Mouse (Mus musculus) layer of hippocampus, adult 2 months (tissue): ENCODE measurements at regions not wholly inside any gene's neighbourhood (a gene's known extent, or its start where the extent isn't known, plus 50 kb on each side); places are given as distances from the start of the nearest gene placed in this dataset.

ENCODE experiments used
- DNase-seq, 2 experiments: peaks; one replicate each; pipeline ENCODE4 v3.0.0; 2022; ENCODE audit warnings: low spot score in 2 of 2
- H3K27ac ChIP-seq: fragments of 200-600 bp; 2 replicates; pipeline ENCODE4 v1.8.1; 2022
- H3K4me3 ChIP-seq: fragments of 200-600 bp; 2 replicates; pipeline ENCODE4 v1.8.1; 2022; ENCODE audit warnings: mild to moderate bottlenecking
- CTCF ChIP-seq: fragments of 200-600 bp; conservative IDR thresholded peaks from 2 replicates; pipeline ENCODE4 v1.8.1; 2022; ENCODE audit warnings: antibody characterized with exemption, mild to moderate bottlenecking, moderate library complexity

GRCm38 (mm10) chr11:18127488-18127887 lies 173.8 kb upstream of the Etaa1 start:
- no peak for TF ChIP-seq CTCF
- no peak overlapping the region for H3K27ac ChIP-seq
- no peak for DNase-seq
- H3K4me3 ChIP-seq: no peak overlapping the region

- no peak for TF ChIP-seq CTCF
- Histone ChIP-seq H3K4me3 (no peak overlapping the region), H3K27ac (no peak overlapping the region)
- DNase-seq: peak in 1 of 2 experiments; percentile 2
Measured at GRCm38 (mm10) chr11:18123031-18123430, 169.4 kb upstream of the Etaa1 start.

GRCm38 (mm10) chr11:18122616-18123015 lies 168.9 kb upstream of the Etaa1 start:
- Histone ChIP-seq H3K4me3 (no peak overlapping the region), H3K27ac (no peak overlapping the region)
- no peak for TF ChIP-seq CTCF
- DNase-seq: no peak

DNA sequence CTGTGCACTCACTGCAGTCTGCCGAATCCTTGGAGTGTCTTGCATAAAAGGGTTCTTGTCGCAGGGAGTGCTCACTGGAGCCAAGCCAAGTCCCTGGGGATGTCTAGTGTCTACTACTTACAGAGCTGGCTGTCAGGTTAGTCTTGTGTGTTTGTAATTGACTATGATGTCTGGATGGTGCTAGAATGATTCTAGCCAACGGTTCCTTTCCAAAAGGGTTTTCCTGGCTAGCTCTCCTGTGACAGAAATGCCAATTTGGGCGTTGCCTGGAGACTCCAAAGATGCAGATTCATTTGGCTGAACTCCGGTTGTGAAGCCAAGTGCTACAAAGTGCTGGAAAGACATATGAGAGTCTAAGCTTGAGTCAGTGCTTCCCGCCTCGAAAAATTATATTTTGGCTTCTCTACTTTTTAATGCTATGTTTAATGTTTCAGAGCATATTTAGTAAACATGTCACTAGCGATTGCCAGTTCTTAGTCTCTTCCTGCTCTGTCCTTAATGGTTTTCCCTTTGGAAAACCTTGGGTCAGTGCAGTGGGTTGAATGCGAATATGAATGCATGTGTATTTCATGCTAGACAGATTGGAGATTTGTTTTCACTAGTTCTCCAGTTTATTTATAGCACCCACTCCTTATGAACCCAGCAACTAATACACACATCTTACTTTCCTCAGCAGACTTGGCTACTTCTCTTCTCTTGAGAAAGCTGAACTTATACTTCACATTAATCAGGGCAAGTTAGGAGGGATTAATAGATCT lies 162.2 kb upstream of the Etaa1 start:
- no peak for TF ChIP-seq CTCF
- peak; percentile 18 to 37 for DNase-seq

GRCm38 (mm10) chr11:18102841-18103240 lies 149.2 kb upstream of the Etaa1 start:
- no peak for DNase-seq
- no peak for TF ChIP-seq CTCF
- H3K4me3 ChIP-seq: no peak overlapping the region
- H3K27ac ChIP-seq: no peak overlapping the region

More for the DNA sequence above, 162.2 kb upstream of the Etaa1 start:
- no peak overlapping the region for H3K4me3 ChIP-seq
- no peak overlapping the region for H3K27ac ChIP-seq

DNA sequence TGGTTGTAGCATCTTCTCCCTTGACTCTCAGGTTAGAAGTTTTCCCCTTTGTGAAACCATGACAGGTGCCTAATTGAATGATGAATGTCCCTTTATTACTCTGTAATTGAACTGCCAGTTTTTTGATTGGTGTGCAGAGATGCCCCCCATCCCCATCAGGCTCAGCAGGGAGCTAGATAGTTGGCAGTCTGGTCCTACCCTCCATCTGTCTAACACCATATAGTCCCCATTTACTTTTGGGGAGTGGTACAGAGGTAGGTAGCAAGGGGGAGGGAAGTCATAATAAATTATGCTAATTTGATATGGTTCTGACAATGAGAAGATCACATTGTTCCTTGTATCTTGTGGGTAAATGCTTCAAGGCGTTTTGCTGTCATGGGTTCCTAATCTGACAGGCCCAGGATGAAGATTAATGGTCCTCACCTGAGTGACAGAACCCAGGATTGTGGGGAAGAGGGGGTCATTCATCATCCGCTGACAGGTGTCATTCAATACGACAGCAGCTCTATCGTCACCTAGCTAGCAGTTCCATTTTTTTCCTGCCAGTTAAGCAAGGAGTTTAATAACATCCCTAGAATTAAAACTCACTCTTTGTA lies 122.3 kb upstream of the Etaa1 start:
- Histone ChIP-seq H3K4me3 (no peak overlapping the region), H3K27ac (no peak overlapping the region)
- no peak for DNase-seq
- TF ChIP-seq CTCF: no peak

GRCm38 (mm10) chr11:18070586-18071306 lies 117.1 kb upstream of the Etaa1 start:
- Histone ChIP-seq H3K27ac (no peak overlapping the region), H3K4me3 (no peak overlapping the region)
- DNase-seq: no peak
- no peak for TF ChIP-seq CTCF

- H3K4me3 ChIP-seq: no peak overlapping the region
- no peak for TF ChIP-seq CTCF
- no peak overlapping the region for H3K27ac ChIP-seq
- DNase-seq: no peak
Measured at GRCm38 (mm10) chr11:18070032-18070374, 116.3 kb upstream of the Etaa1 start.

DNA sequence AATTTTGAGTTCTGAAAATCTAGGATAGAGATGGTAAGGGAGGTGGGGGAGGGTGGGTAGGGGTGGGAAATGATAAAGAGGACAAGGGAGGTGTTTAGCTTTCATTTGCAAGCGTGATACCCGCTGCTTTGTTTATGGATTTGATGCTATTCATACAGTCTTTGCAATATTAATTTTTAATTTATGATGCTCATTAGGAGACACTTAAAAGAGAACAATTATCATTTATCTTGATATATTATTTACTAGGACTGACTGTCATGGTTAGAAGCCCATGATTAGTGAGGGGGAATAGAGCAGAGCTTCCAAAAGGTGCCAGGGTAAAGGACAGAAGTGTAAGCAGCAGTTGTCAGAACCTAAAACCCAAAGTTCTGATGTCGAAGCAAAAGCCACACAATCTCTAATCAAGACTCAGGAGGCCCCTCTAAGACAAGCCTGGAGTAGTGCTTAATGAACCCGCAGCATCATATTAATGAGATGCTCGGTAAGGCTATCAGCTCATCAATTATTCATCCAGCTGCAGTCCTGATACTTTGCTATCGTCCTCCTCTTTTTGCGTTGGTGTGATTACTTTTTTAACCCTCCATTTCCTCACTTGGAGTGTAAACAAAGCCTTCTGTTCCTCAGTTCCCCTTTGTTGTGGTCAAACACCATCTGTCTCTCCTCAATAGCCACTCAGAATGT lies 115.8 kb upstream of the Etaa1 start:
- H3K27ac ChIP-seq: no peak overlapping the region

GRCm38 (mm10) chr11:18068085-18068484 lies 114.4 kb upstream of the Etaa1 start:
- no peak overlapping the region for H3K27ac ChIP-seq
- DNase-seq: no peak
- no peak for TF ChIP-seq CTCF
- H3K4me3 ChIP-seq: no peak overlapping the region

More for the DNA sequence above, 115.8 kb upstream of the Etaa1 start:
- no peak for TF ChIP-seq CTCF
- H3K4me3 ChIP-seq: no peak overlapping the region
- no peak for DNase-seq

DNA sequence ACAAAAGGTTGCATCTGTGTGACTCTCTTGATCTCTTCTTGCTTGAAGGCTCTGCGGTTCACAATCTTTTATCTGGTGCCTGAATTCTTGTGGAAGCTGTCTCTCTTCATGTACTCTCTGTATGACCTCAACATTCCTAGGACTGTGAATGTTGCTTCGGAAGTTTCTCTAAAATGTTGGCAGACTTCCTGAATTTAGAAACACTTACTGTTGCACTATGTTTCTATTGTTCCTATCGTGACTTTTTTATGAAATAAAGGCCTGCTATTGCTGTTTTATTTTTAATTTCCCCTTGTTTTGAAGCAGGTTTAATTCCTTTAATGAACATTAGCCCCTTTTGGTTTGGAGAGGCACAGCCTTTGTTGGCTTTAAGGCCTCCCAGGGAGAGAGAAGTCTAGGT lies 114.0 kb upstream of the Etaa1 start:
- TF ChIP-seq CTCF: no peak
- no peak for DNase-seq
- no peak overlapping the region for H3K4me3 ChIP-seq
- no peak overlapping the region for H3K27ac ChIP-seq

DNA sequence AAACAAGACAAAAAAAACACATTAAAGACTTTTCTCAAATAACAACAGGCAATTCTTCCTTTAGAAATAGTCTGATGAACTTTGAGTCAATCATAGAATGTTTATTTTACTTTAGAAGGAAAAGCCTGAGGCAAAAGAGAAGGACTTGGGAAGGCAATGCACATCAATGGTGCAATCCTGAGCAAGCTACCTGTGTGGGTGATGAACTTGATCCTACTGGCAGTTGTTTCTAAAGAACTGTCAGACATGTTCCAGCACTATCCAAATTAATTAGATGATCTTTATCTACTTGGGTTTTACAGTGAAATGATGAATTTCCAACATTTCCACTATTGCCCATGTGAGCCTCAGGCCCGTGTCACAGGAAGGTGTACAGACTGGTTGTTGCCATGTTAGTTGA lies 87.9 kb upstream of the Etaa1 start:
- no peak for DNase-seq
- H3K27ac ChIP-seq: no peak overlapping the region
- TF ChIP-seq CTCF: no peak
- H3K4me3 ChIP-seq: no peak overlapping the region

- DNase-seq: no peak
- Histone ChIP-seq H3K27ac (no peak overlapping the region), H3K4me3 (no peak overlapping the region)
Measured at GRCm38 (mm10) chr11:18031049-18031448, 77.4 kb upstream of the Etaa1 start.

More at GRCm38 (mm10) chr11:18031049-18031448, 77.4 kb upstream of the Etaa1 start:
- no peak for TF ChIP-seq CTCF
